Mouse (Mus musculus) ES-E14 (cell line): Measurements from ENCODE around the gene Palld.

Source experiments
- CHD2 ChIP-seq: IDR thresholded peaks from 2 replicates; pipeline ENCODE4 v1.6.1; 2014; ENCODE audit warnings: mild to moderate bottlenecking, low read depth, low read length, inconsistent platforms
- HCFC1 ChIP-seq: IDR thresholded peaks from 2 replicates; pipeline ENCODE4 v1.6.1; 2012; ENCODE audit warnings: low read length, inconsistent platforms, borderline replicate concordance; ENCODE audit not compliant: insufficient read depth
- MAFK ChIP-seq: IDR thresholded peaks from 2 replicates; pipeline ENCODE4 v1.6.1; 2014; ENCODE audit warnings: mild to moderate bottlenecking, low read depth, low read length, inconsistent platforms; ENCODE audit not compliant: insufficient read depth

- TF ChIP-seq HCFC1 (no peak), CHD2 (no peak), MAFK (no peak)
Measured at GRCm38 (mm10) chr8:61775936-61776335, 126.6 kb downstream of the Palld start.
